Mouse (Mus musculus): ENCODE data around the gene Ess2. TPM values are rescaled to one million over a fixed set of nuclear protein-coding genes. Genes with fewer than 3 reads are reported as not detected.
"Not testable (repeated sequence)": the region's sequence is repeated elsewhere in the genome, so short reads cannot be mapped to it uniquely, and the experiment has no call there.

Gene Ess2
- 32.5 and 37.3 TPM in 2 replicates for polyA plus RNA-seq (2014; fragmentation: Nextera tagmentation; extraction: Ambion mirVana)

- Histone ChIP-seq H3K4me2 (peak within 1 kb of the TSS; percentile 95), H3K4me1 (ENCODE audit: insufficient read depth) (0 out of 2 replicates have a peak, but pooled peaks cover 5% of the 10 kb centered on the region), H3K36me3 (ENCODE audit: insufficient read depth) (peaks cover 34% of the 10 kb centered on the region), H3K27me3 (ENCODE audit: insufficient read depth, low read length) (peaks cover 44% of the 10 kb centered on the region), H3K9ac (peak within 1 kb of the TSS; percentile 58), H3K27ac (ENCODE audit: low read depth) (0 out of 2 replicates have a peak within 1 kb of the TSS, but pooled peaks have one; percentile 1), H3K4me3 (ENCODE audit: low read depth, low read length) (peak within 1 kb of the TSS; percentile 57), H3K9me3 (ENCODE audit: low read depth, low read length) (no peaks in the 10 kb centered on the region)
- under 1% methylated on average over 35 of the region's 35 CpGs for WGBS
- DNase-seq (peak; percentile 99), ATAC-seq (ENCODE audit: insufficient read depth) (peak; percentile 94)
- TF ChIP-seq CTCF (IDR thresholded peaks at IDR 0.05; ENCODE audit: low read depth): peak; percentile 81
Measured at GRCm38 (mm10) chr16:17911052-17911595, at the start of gene Ess2. Gene Ess2, minus strand, starts transcription at chr16:17911348.

DNA sequence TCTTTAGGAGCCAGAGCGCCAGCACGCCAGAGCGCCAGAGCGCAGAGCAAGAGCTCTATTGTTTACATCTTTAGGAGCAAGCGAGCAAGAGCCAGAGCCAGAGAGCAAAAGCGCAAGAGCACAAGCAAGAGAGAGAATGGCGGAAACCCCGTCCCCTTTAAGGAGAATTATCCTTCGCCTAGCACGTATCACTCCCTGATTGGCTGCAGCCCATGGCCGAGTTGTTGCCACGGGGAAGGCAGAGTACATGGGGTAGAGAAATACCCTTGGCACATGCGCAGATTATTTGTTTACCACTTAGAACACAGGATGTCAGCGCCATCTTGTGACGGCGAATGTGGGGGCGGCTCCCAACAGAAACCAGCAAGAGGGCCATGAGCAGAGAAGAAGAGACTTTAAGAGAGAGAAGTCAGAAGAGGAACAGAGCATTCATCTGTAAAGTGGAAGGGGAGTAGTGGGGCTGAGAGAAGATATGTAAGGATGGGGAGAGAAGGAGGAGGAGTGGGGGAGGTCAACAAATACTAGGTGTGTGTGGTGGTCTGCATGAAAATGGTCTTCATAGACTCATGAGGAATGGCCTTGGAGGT lies 45.0 kb upstream of the Ess2 start:
- H3K27me3 ChIP-seq (ENCODE audit: insufficient read depth, low read length); ATAC-seq (ENCODE audit: insufficient read depth); H3K9me3 ChIP-seq (ENCODE audit: low read depth, low read length); H3K27ac ChIP-seq (ENCODE audit: low read depth); H3K4me2 ChIP-seq; H3K4me3 ChIP-seq (ENCODE audit: low read depth, low read length); H3K4me1 ChIP-seq (ENCODE audit: insufficient read depth); DNase-seq; H3K9ac ChIP-seq; H3K36me3 ChIP-seq (ENCODE audit: insufficient read depth): not testable (repeated sequence)
- WGBS: 93% methylated on average over 16 of the region's 17 CpGs

- Histone ChIP-seq H3K4me3 (ENCODE audit: low read depth, low read length) (no peak overlapping the region), H3K4me2 (no peak overlapping the region), H3K9ac (no peak overlapping the region), H3K27ac (ENCODE audit: low read depth) (no peak overlapping the region), H3K27me3 (ENCODE audit: insufficient read depth, low read length) (no peaks in the 10 kb centered on the region), H3K9me3 (ENCODE audit: low read depth, low read length) (no peaks in the 10 kb centered on the region), H3K36me3 (ENCODE audit: insufficient read depth) (no peaks in the 10 kb centered on the region), H3K4me1 (ENCODE audit: insufficient read depth) (no peaks in the 10 kb centered on the region)
- ATAC-seq (ENCODE audit: insufficient read depth): no peak
- DNase-seq: no peak
- 83% methylated on average over 4 of the region's 4 CpGs for WGBS
- TF ChIP-seq CTCF (IDR thresholded peaks at IDR 0.05; ENCODE audit: low read depth): no peak
Measured at GRCm38 (mm10) chr16:17951618-17952017, 40.5 kb upstream of the Ess2 start.

- no peaks in the 10 kb centered on the region for H3K27me3 ChIP-seq (ENCODE audit: insufficient read depth, low read length)
- DNase-seq (no peak), ATAC-seq (ENCODE audit: insufficient read depth) (no peak)
- no peak overlapping the region for H3K4me2 ChIP-seq
- no peak overlapping the region for H3K4me3 ChIP-seq (ENCODE audit: low read depth, low read length)
- no peak overlapping the region for H3K27ac ChIP-seq (ENCODE audit: low read depth)
- H3K9me3 ChIP-seq (ENCODE audit: low read depth, low read length): no peaks in the 10 kb centered on the region
- no peaks in the 10 kb centered on the region for H3K36me3 ChIP-seq (ENCODE audit: insufficient read depth)
- no peak overlapping the region for H3K9ac ChIP-seq
- TF ChIP-seq CTCF (IDR thresholded peaks at IDR 0.05; ENCODE audit: low read depth): no peak
- WGBS: 71% methylated on average over 4 of the region's 4 CpGs
- no peaks in the 10 kb centered on the region for H3K4me1 ChIP-seq (ENCODE audit: insufficient read depth)
Measured at GRCm38 (mm10) chr16:17950068-17950467, 38.9 kb upstream of the Ess2 start.

- DNase-seq: no peak
- Histone ChIP-seq H3K9me3 (ENCODE audit: low read depth, low read length) (no peaks in the 10 kb centered on the region), H3K27ac (ENCODE audit: low read depth) (no peak overlapping the region), H3K9ac (no peak overlapping the region), H3K36me3 (ENCODE audit: insufficient read depth) (no peaks in the 10 kb centered on the region), H3K4me1 (ENCODE audit: insufficient read depth) (no peaks in the 10 kb centered on the region), H3K27me3 (ENCODE audit: insufficient read depth, low read length) (no peaks in the 10 kb centered on the region), H3K4me2 (no peak overlapping the region), H3K4me3 (ENCODE audit: low read depth, low read length) (no peak overlapping the region)
- WGBS: 33% methylated on average over 2 of the region's 2 CpGs
- no peak for TF ChIP-seq CTCF (IDR thresholded peaks at IDR 0.05; ENCODE audit: low read depth)
- ATAC-seq (ENCODE audit: insufficient read depth): no peak
Measured at GRCm38 (mm10) chr16:17949421-17949877, 38.3 kb upstream of the Ess2 start.

GRCm38 (mm10) chr16:17945081-17945831 lies 34.1 kb upstream of the Ess2 start:
- TF ChIP-seq CTCF (IDR thresholded peaks at IDR 0.05; ENCODE audit: low read depth): no peak
- H3K4me2 ChIP-seq: no peak overlapping the region
- H3K4me1 ChIP-seq (ENCODE audit: insufficient read depth): no peaks in the 10 kb centered on the region
- H3K9me3 ChIP-seq (ENCODE audit: low read depth, low read length): no peaks in the 10 kb centered on the region
- 32% methylated on average over 7 of the region's 7 CpGs for WGBS
- ATAC-seq (ENCODE audit: insufficient read depth) (peak; percentile 52; the same call in 1 of the 2 replicates), DNase-seq (peak; percentile 32)
- no peak overlapping the region for H3K9ac ChIP-seq
- no peak overlapping the region for H3K27ac ChIP-seq (ENCODE audit: low read depth)
- no peak overlapping the region for H3K4me3 ChIP-seq (ENCODE audit: low read depth, low read length)
- no peaks in the 10 kb centered on the region for H3K36me3 ChIP-seq (ENCODE audit: insufficient read depth)
- no peaks in the 10 kb centered on the region for H3K27me3 ChIP-seq (ENCODE audit: insufficient read depth, low read length)

- no peak overlapping the region for H3K4me3 ChIP-seq (ENCODE audit: low read depth, low read length)
- 59% methylated on average over 8 of the region's 8 CpGs for WGBS
Measured at GRCm38 (mm10) chr16:17943466-17943865, 32.3 kb upstream of the Ess2 start.

More at GRCm38 (mm10) chr16:17943466-17943865, 32.3 kb upstream of the Ess2 start:
- Histone ChIP-seq H3K4me2 (no peak overlapping the region), H3K27ac (ENCODE audit: low read depth) (no peak overlapping the region), H3K4me1 (ENCODE audit: insufficient read depth) (no peaks in the 10 kb centered on the region), H3K9ac (no peak overlapping the region), H3K36me3 (ENCODE audit: insufficient read depth) (no peaks in the 10 kb centered on the region), H3K27me3 (ENCODE audit: insufficient read depth, low read length) (no peaks in the 10 kb centered on the region), H3K9me3 (ENCODE audit: low read depth, low read length) (no peaks in the 10 kb centered on the region)
- DNase-seq (no peak), ATAC-seq (ENCODE audit: insufficient read depth) (no peak)
- TF ChIP-seq CTCF (IDR thresholded peaks at IDR 0.05; ENCODE audit: low read depth): no peak

Measured in lung, embryonic 14.5 days (tissue).